Mouse (Mus musculus) adrenal gland, adult (tissue): ENCODE measurements around the gene Dnase2a.

Experiments used
- DNase-seq, 2 experiments: peaks; one replicate each; pipeline ENCODE4 v3.0.0; 2022 to 2023; ENCODE audit warnings: low spot score in 1 of 2; ENCODE audit not compliant: inconsistent age in 2 of 2

Gene Dnase2a

GRCm38 (mm10) chr8:84969241-84970134 lies 61.1 kb downstream of the Dnase2a start, which contains the start of the genes Gm49661, Prdx2 and Rnaseh2a:
Gene Gm49661 (minus strand): TSS chr8:84969433.
Gene Prdx2 (plus strand): TSS chr8:84969587.
Gene Rnaseh2a (minus strand): TSS chr8:84969767.
- DNase-seq = peak; percentile 83 to 95

GRCm38 (mm10) chr8:84970135-84970790 lies 61.9 kb downstream of the Dnase2a start:
- peak in 1 of 2 experiments; percentile 49 for DNase-seq

- DNase-seq = peak in 1 of 2 experiments; percentile 42
Measured at GRCm38 (mm10) chr8:84970913-84971312, 62.6 kb downstream of the Dnase2a start.
